Mouse (Mus musculus): Measurements from ENCODE around the gene Rnf103.

Gene Rnf103

GRCm38 (mm10) chr6:71492756-71493674 is 679 bp upstream of the Rnf103 start:
- no peak for DNase-seq

GRCm38 (mm10) chr6:71494341-71495020 is 787 bp downstream of the Rnf103 start:
- DNase-seq = peak; percentile 66 to 79

- no peak for DNase-seq
Measured at GRCm38 (mm10) chr6:71500575-71500974, 6.9 kb downstream of the Rnf103 start.

GRCm38 (mm10) chr6:71503001-71503400 is 9.3 kb downstream of the Rnf103 start:
- no peak for DNase-seq

- DNase-seq = no peak
Measured at GRCm38 (mm10) chr6:71503670-71504069, 10.0 kb downstream of the Rnf103 start.

- no peak for DNase-seq
Measured at GRCm38 (mm10) chr6:71504091-71504490, 10.4 kb downstream of the Rnf103 start.

- no peak for DNase-seq
Measured at GRCm38 (mm10) chr6:71505671-71506070, 12.0 kb downstream of the Rnf103 start.

GRCm38 (mm10) chr6:71519476-71519875 is 25.8 kb downstream of the Rnf103 start:
- no peak for DNase-seq

GRCm38 (mm10) chr6:71525556-71525955 is 31.9 kb downstream of the Rnf103 start:
- no peak for DNase-seq

- DNase-seq = no peak
Measured at GRCm38 (mm10) chr6:71527056-71527455, 33.4 kb downstream of the Rnf103 start.

GRCm38 (mm10) chr6:71527826-71528225 is 34.1 kb downstream of the Rnf103 start:
- no peak for DNase-seq

- DNase-seq = no peak
Measured at GRCm38 (mm10) chr6:71530176-71530575, 36.5 kb downstream of the Rnf103 start.

- DNase-seq = no peak
Measured at GRCm38 (mm10) chr6:71537286-71537685, 43.6 kb downstream of the Rnf103 start.

- DNase-seq = peak; percentile 96 to 97
Measured at GRCm38 (mm10) chr6:71543686-71544499, 50.2 kb downstream of the Rnf103 start, which contains the start of gene Chmp3. Chmp3 (plus strand) TSS chr6:71543797.

- DNase-seq = peak; percentile 20 to 27
Measured at GRCm38 (mm10) chr6:71555507-71555951, 61.8 kb downstream of the Rnf103 start.

- no peak for DNase-seq
Measured at GRCm38 (mm10) chr6:71556826-71557225, 63.1 kb downstream of the Rnf103 start.
